Mouse (Mus musculus): Measurements from ENCODE around the gene Afap1l2. TPM values are rescaled to one million over a fixed set of nuclear protein-coding genes. Genes with fewer than 3 reads are reported as not detected.

Afap1l2 gene
- total and polyA plus RNA-seq, 3 experiments, result 0.17 to 3.1 (median 0.44) TPM

GRCm38 (mm10) chr19:56915084-56915483 is 92.9 kb downstream of the Afap1l2 start:
- Histone ChIP-seq H3K9ac (ENCODE audit: insufficient read depth, low read depth) (no peak overlapping the region), H3K4me1 (ENCODE audit: control insufficient read depth in 1 of 2, insufficient read depth in 2 of 2) (no peaks in the 10 kb centered on the region), H3K4me3 (replicated peaks in 1 of 3; ENCODE audit: low read depth in 2 of 3, low read length in 2 of 3, poor library complexity in 1 of 3) (no peak overlapping the region), H3K79me2 (replicated peaks; ENCODE audit: control insufficient read depth, extremely low read depth, insufficient read depth, poor library complexity, severe bottlenecking) (no peaks in the 10 kb centered on the region), H3K9me3 (replicated peaks; ENCODE audit: low read length) (peaks cover 7% of the 10 kb centered on the region), H3K27me3 (replicated peaks) (no peaks in the 10 kb centered on the region), H3K4me2 (ENCODE audit: insufficient read depth, low read depth, poor library complexity, severe bottlenecking) (no peak overlapping the region), H3K27ac (ENCODE audit: insufficient read depth, low read depth) (no peak overlapping the region), H3K36me3 (replicated peaks in 1 of 2; ENCODE audit: control insufficient read depth in 1 of 2, insufficient read depth in 1 of 2, low read length in 1 of 2) (peaks cover 0 to 26% of the 10 kb centered on the region in 2 experiments)
- no peak for DNase-seq (ENCODE audit: extremely low read depth)
- dilution Hi-C loops (cut with MboI; ENCODE audit: extremely low pct_ligation_motif_present, extremely low pct_unique_long_range_greater_than_20kb, low sequenced_read_pairs) (no loop called here), in situ Hi-C loops (cut with MboI; ENCODE audit: low pct_ligation_motif_present, low pct_unique_long_range_greater_than_20kb, low sequenced_read_pairs) (loop anchor here (25.0 kb wide), 1 partner anchor 397 kb away; the partner anchor contains the start of gene Ablim1)
- TF ChIP-seq ZNF384 (IDR thresholded peaks at IDR 0.05; ENCODE audit: low read depth, low read length) (no peak), IRF4 (IDR thresholded peaks at IDR 0.05; ENCODE audit: low read depth, low read length) (no peak), BHLHE40 (IDR thresholded peaks at IDR 0.05; ENCODE audit: low read depth, low read length) (no peak), MXI1 (IDR thresholded peaks at IDR 0.05; ENCODE audit: low read depth, low read length) (no peak), JUND (conservative IDR thresholded peaks at IDR 0.05; ENCODE audit: low read depth, low read length) (no peak), USF2 (conservative IDR thresholded peaks at IDR 0.05; ENCODE audit: low read depth, low read length) (no peak), MEF2A (IDR thresholded peaks at IDR 0.05; ENCODE audit: borderline replicate concordance, low read depth, low read length) (no peak), MAZ (IDR thresholded peaks at IDR 0.05; ENCODE audit: low read depth, low read length) (no peak), NELFE (IDR thresholded peaks at IDR 0.05; ENCODE audit: low read depth, low read length) (no peak), MYC (IDR thresholded peaks at IDR 0.05; ENCODE audit: low read depth, low read length) (no peak), POLR2A (IDR thresholded peaks at IDR 0.05; ENCODE audit: low read depth, low read length) (no peak), NRF1 (IDR thresholded peaks at IDR 0.05; ENCODE audit: low read depth, low read length) (no peak), USF1 (IDR thresholded peaks at IDR 0.05; ENCODE audit: low read depth, low read length) (no peak), POLR2AphosphoS2 (IDR thresholded peaks at IDR 0.05; ENCODE audit: low read depth, low read length) (no peak), ETS1 (conservative IDR thresholded peaks at IDR 0.05; ENCODE audit: low read depth, low read length) (no peak), MAX (IDR thresholded peaks at IDR 0.05; ENCODE audit: low read length) (no peak), ZKSCAN1 (IDR thresholded peaks at IDR 0.05; ENCODE audit: borderline replicate concordance, low read depth, low read length) (no peak), CTCF (conservative IDR thresholded peaks at IDR 0.05 in 1 of 2, IDR thresholded peaks at IDR 0.05 in 1 of 2; ENCODE audit: low read depth in 2 of 2, low read length in 2 of 2) (no peak)

GRCm38 (mm10) chr19:56914658-56915057 is 93.4 kb downstream of the Afap1l2 start:
- in situ Hi-C loops (cut with MboI; ENCODE audit: low pct_ligation_motif_present, low pct_unique_long_range_greater_than_20kb, low sequenced_read_pairs) (loop anchor here (25.0 kb wide), 1 partner anchor 398 kb away; the partner anchor contains the start of gene Ablim1), dilution Hi-C loops (cut with MboI; ENCODE audit: extremely low pct_ligation_motif_present, extremely low pct_unique_long_range_greater_than_20kb, low sequenced_read_pairs) (no loop called here)
- H3K27me3 ChIP-seq (replicated peaks), result no peaks in the 10 kb centered on the region
- peaks cover 0 to 26% of the 10 kb centered on the region in 2 experiments for H3K36me3 ChIP-seq (replicated peaks in 1 of 2; ENCODE audit: control insufficient read depth in 1 of 2, insufficient read depth in 1 of 2, low read length in 1 of 2)
- no peak for DNase-seq (ENCODE audit: extremely low read depth)
- H3K4me2 ChIP-seq (ENCODE audit: insufficient read depth, low read depth, poor library complexity, severe bottlenecking), result no peak overlapping the region
- H3K27ac ChIP-seq (ENCODE audit: insufficient read depth, low read depth), result no peak overlapping the region
- TF ChIP-seq PAX5 (IDR thresholded peaks at IDR 0.05; ENCODE audit: low read length), result no peak
- TF ChIP-seq EP300 (IDR thresholded peaks at IDR 0.05; ENCODE audit: low read length), result no peak
- no peak for TF ChIP-seq RCOR1 (conservative IDR thresholded peaks at IDR 0.05; ENCODE audit: low read depth, low read length)
- no peak for TF ChIP-seq KAT2A (IDR thresholded peaks at IDR 0.05; ENCODE audit: insufficient replicate concordance, low read length)
- TF ChIP-seq NELFE (IDR thresholded peaks at IDR 0.05; ENCODE audit: low read depth, low read length), result no peak
- no peak for TF ChIP-seq ZNF384 (IDR thresholded peaks at IDR 0.05; ENCODE audit: low read depth, low read length)
- TF ChIP-seq ZMIZ1 (IDR thresholded peaks at IDR 0.05; ENCODE audit: low read depth, low read length), result no peak
- no peak for TF ChIP-seq E2F4 (IDR thresholded peaks at IDR 0.05; ENCODE audit: insufficient replicate concordance, low read depth, low read length)
- TF ChIP-seq SIN3A (IDR thresholded peaks at IDR 0.05; ENCODE audit: low read length), result no peak
- TF ChIP-seq ETS1 (conservative IDR thresholded peaks at IDR 0.05; ENCODE audit: low read depth, low read length), result no peak
- no peak for TF ChIP-seq TBP (conservative IDR thresholded peaks at IDR 0.05; ENCODE audit: low read depth, low read length)
- no peak for TF ChIP-seq BHLHE40 (IDR thresholded peaks at IDR 0.05; ENCODE audit: low read depth, low read length)
- TF ChIP-seq SMC3 (IDR thresholded peaks at IDR 0.05; ENCODE audit: low read depth, low read length), result no peak
- TF ChIP-seq ELF1 (IDR thresholded peaks at IDR 0.05; ENCODE audit: low read depth, low read length), result no peak
- H3K9ac ChIP-seq (ENCODE audit: insufficient read depth, low read depth), result no peak overlapping the region
- H3K4me3 ChIP-seq (replicated peaks in 1 of 3; ENCODE audit: low read depth in 2 of 3, low read length in 2 of 3, poor library complexity in 1 of 3), result no peak overlapping the region
- H3K4me1 ChIP-seq (ENCODE audit: control insufficient read depth in 1 of 2, insufficient read depth in 2 of 2), result no peaks in the 10 kb centered on the region
- H3K79me2 ChIP-seq (replicated peaks; ENCODE audit: control insufficient read depth, extremely low read depth, insufficient read depth, poor library complexity, severe bottlenecking), result no peaks in the 10 kb centered on the region
- H3K9me3 ChIP-seq (replicated peaks; ENCODE audit: low read length), result peaks cover 7% of the 10 kb centered on the region
